Mouse (Mus musculus) erythroblast, embryonic 14.5 days (primary cell): ENCODE data around the gene Numa1. TPM values are rescaled to one million over a fixed set of nuclear protein-coding genes. Genes with fewer than 3 reads are reported as not detected.

ENCODE experiments used
- H3K27me3 ChIP-seq: 2 replicates; pipeline ENCODE4 v1.6.1; 2012; ENCODE audit warnings: inconsistent platforms; ENCODE audit not compliant: control insufficient read depth
- H3K36me3 ChIP-seq: 2 replicates; pipeline ENCODE4 v1.6.1; 2012; ENCODE audit warnings: mild to moderate bottlenecking, inconsistent platforms; ENCODE audit not compliant: control insufficient read depth
- H3K4me1 ChIP-seq: 2 replicates; pipeline ENCODE4 v1.6.1; 2012; ENCODE audit warnings: inconsistent platforms; ENCODE audit not compliant: control insufficient read depth
- H3K4me3 ChIP-seq: replicated peaks from 2 replicates; pipeline ENCODE3; 2012; ENCODE audit warnings: moderate library complexity, mild to moderate bottlenecking, inconsistent platforms
- H3K9me3 ChIP-seq: 2 replicates; pipeline ENCODE4 v1.6.1; 2012; ENCODE audit warnings: low read length, inconsistent platforms, mixed read lengths; ENCODE audit not compliant: control insufficient read depth
- GATA1 ChIP-seq: IDR thresholded peaks from 2 replicates; pipeline ENCODE4 v1.6.1; 2012; ENCODE audit warnings: low read length, inconsistent platforms, mixed read lengths
- TAL1 ChIP-seq: IDR thresholded peaks from 3 replicates; pipeline ENCODE4 v1.6.1; 2012; ENCODE audit warnings: low read length, inconsistent platforms, mixed read lengths
- polyA plus RNA-seq: library from polyadenylated mRNA; stranded (reverse); fragments of >175 nt; gene quantifications from 2 replicates; pipeline ENCODE4 v1.2.3, GENCODE M21; 2012

Gene Numa1
- polyA plus RNA-seq, 1 experiment, result 19.8 TPM

- peaks cover 76% of the 10 kb centered on the region for H3K4me1 ChIP-seq
These were observed 36.0 kb downstream of the Numa1 start for GRCm38 (mm10) chr7:101969694-101970428.

DNA sequence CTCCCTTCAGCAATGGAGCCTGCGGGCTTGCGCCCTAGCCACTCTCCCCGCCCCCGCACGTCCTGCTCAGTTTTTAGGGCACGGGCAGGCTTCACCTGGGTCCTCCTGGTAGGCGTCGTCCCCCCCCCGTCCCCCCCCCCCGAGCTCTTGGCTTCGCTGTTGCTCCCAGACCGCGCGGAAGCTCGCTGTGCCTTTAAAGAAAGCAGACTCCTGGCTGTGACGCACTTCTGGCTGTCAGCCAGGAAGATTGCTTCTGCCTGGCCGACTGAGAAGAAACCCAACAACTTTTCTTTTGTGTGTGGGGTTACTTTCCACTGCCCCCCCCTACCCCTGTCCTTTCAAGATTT lies 36.5 kb downstream of the Numa1 start:
- Histone ChIP-seq H3K36me3 (peaks cover 21% of the 10 kb centered on the region), H3K9me3 (no peaks in the 10 kb centered on the region), H3K27me3 (no peaks in the 10 kb centered on the region), H3K4me3 (peak overlapping the region; percentile 77), H3K4me1 (peaks cover 73% of the 10 kb centered on the region)
- TF ChIP-seq GATA1 (no peak), TAL1 (no peak)

More at GRCm38 (mm10) chr7:101969694-101970428, 36.0 kb downstream of the Numa1 start:
- H3K36me3 ChIP-seq, result peaks cover 16% of the 10 kb centered on the region
- H3K9me3 ChIP-seq, result no peaks in the 10 kb centered on the region
- TF ChIP-seq GATA1 (no peak), TAL1 (no peak)
- peak overlapping the region; percentile 77 for H3K4me3 ChIP-seq
- H3K27me3 ChIP-seq, result no peaks in the 10 kb centered on the region

DNA sequence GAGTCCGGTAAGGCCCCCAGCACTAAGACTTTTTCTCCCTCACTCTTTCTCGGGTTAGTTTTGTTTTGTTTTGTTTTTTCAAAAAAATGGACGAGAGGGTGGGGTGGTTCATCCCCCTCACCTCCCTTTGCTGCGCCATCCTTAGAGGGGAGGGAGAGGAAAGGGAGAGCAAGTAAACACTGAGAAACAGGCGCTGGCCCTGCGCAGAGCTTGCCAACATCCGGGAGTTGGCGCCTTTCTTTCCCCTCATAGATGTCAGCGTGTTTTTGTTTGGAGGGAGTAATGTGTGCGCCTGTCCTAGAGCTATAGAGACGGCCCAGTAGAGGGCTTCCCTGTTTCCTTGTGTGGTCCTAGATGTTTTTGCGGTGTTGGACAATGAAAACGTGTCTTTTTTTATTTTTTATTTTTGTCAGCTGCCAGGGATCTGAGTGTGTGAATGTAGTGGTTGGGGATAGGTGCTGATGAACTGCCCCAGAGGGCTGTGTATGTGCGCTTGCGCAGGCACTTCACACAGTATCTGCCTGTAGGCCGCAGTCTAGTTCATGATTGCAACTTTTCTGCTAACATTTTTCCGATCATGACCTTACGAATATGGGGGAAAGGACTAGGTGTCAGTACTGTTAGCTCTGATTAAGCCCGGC lies 37.0 kb downstream of the Numa1 start:
- Histone ChIP-seq H3K36me3 (peaks cover 22% of the 10 kb centered on the region), H3K4me1 (peaks cover 67% of the 10 kb centered on the region), H3K9me3 (no peaks in the 10 kb centered on the region), H3K27me3 (no peaks in the 10 kb centered on the region), H3K4me3 (peak overlapping the region; percentile 77)
- TF ChIP-seq GATA1 (no peak), TAL1 (no peak)

DNA sequence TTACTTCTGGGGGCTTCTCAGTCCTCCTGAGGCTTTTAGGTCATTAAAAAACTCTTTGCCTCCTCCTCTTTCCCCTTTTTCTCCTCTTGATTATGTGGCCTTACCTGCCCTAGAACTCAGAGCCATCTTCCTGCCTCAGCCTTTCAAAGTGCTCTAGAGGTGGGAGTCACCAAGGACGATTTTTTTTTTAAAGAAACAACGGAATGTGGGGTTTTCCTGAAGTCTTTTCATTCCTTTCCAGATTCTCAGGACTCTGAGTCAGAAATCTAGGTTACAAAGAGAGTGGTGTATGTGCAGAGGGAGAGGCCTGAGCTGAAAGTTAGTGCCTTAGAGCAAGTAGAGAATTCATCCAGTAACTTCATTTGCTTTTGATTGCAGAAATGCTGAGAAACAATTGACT lies 37.8 kb downstream of the Numa1 start:
- Histone ChIP-seq H3K9me3 (no peaks in the 10 kb centered on the region), H3K36me3 (peaks cover 28% of the 10 kb centered on the region), H3K4me1 (peaks cover 60% of the 10 kb centered on the region), H3K27me3 (no peaks in the 10 kb centered on the region), H3K4me3 (no peak overlapping the region)
- no peak for TF ChIP-seq TAL1
- TF ChIP-seq GATA1, result no peak

DNA sequence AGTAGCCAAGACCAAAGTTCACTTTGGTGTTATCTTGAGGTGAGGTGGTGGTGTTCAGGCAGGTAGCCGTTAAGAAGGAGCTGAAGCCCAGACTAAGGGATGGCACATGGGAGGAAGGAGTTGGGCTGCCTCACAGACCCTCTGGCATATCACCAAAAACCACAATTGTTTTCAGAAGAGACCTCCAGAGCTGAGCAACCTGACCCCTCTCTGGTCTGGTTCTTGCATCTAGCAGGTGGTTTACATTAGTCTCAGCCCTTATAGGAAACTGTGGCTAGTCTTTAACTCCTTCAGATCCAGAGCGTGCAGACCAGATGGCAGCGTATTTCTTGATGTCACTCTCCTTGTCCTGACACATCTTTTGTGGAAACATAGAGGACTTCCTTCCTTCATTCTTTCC lies 39.8 kb downstream of the Numa1 start:
- Histone ChIP-seq H3K9me3 (no peaks in the 10 kb centered on the region), H3K4me1 (peaks cover 48% of the 10 kb centered on the region), H3K36me3 (peaks cover 36% of the 10 kb centered on the region), H3K4me3 (no peak overlapping the region), H3K27me3 (no peaks in the 10 kb centered on the region)
- TF ChIP-seq TAL1 (no peak), GATA1 (no peak)

- Histone ChIP-seq H3K9me3 (no peaks in the 10 kb centered on the region), H3K4me1 (peaks cover 40% of the 10 kb centered on the region), H3K27me3 (no peaks in the 10 kb centered on the region), H3K4me3 (no peak overlapping the region), H3K36me3 (peaks cover 40% of the 10 kb centered on the region)
- TF ChIP-seq GATA1 (no peak), TAL1 (no peak)
These were observed 40.6 kb downstream of the Numa1 start for GRCm38 (mm10) chr7:101974505-101974904.

- Histone ChIP-seq H3K4me3 (no peak overlapping the region), H3K4me1 (peaks cover 6% of the 10 kb centered on the region), H3K9me3 (no peaks in the 10 kb centered on the region), H3K27me3 (no peaks in the 10 kb centered on the region), H3K36me3 (peaks cover 73% of the 10 kb centered on the region)
- no peak for TF ChIP-seq GATA1
- TF ChIP-seq TAL1, result no peak
These were observed 48.8 kb downstream of the Numa1 start for GRCm38 (mm10) chr7:101982735-101983134.

GRCm38 (mm10) chr7:101985081-101985480 lies 51.2 kb downstream of the Numa1 start:
- Histone ChIP-seq H3K36me3 (peaks cover 87% of the 10 kb centered on the region), H3K4me3 (no peak overlapping the region), H3K27me3 (no peaks in the 10 kb centered on the region), H3K4me1 (peaks cover 6% of the 10 kb centered on the region), H3K9me3 (no peaks in the 10 kb centered on the region)
- TF ChIP-seq TAL1, result no peak
- TF ChIP-seq GATA1, result no peak

- no peaks in the 10 kb centered on the region for H3K9me3 ChIP-seq
- TF ChIP-seq GATA1 (no peak), TAL1 (no peak)
- no peak overlapping the region for H3K4me3 ChIP-seq
- H3K4me1 ChIP-seq, result no peaks in the 10 kb centered on the region
- H3K36me3 ChIP-seq, result peaks cover 100% of the 10 kb centered on the region
- H3K27me3 ChIP-seq, result no peaks in the 10 kb centered on the region
These were observed 60.3 kb downstream of the Numa1 start for GRCm38 (mm10) chr7:101994241-101994640.
